Mouse (Mus musculus) ES-E14 (cell line): ENCODE data around the gene Aig1. TPM values are rescaled to one million over a fixed set of nuclear protein-coding genes. Genes with fewer than 3 reads are reported as not detected.

Source experiments
- DNase-seq: peaks from one replicate; pipeline ENCODE4 v3.0.0-alpha.2; 2013; ENCODE audit warnings: low read depth, low spot score
- H3K27ac ChIP-seq: 2 replicates; pipeline ENCODE4 v1.5.1; 2012; ENCODE audit warnings: low read depth, mild to moderate bottlenecking, low read length, moderate library complexity, mixed read lengths; ENCODE audit not compliant: poor library complexity, insufficient read depth, severe bottlenecking
- H3K36me3 ChIP-seq: 2 replicates; pipeline ENCODE4 v1.6.1; 2012; ENCODE audit warnings: mild to moderate bottlenecking, low read length, moderate library complexity, mixed read lengths; ENCODE audit not compliant: control insufficient read depth, poor library complexity, insufficient read depth, severe bottlenecking
- H3K4me1 ChIP-seq, 2 experiments: fragments of 150-350 bp in 1 of 2; sonication (generic) in 1 of 2; 2 replicates each; pipeline ENCODE4 v1.6.1; 2012; ENCODE audit warnings: low read length in 2 of 2, mild to moderate bottlenecking in 1 of 2, mixed read lengths in 1 of 2; ENCODE audit not compliant: control insufficient read depth in 2 of 2, insufficient read depth in 2 of 2, poor library complexity in 1 of 2
- H3K4me3 ChIP-seq, 2 experiments: fragments of 150-350 bp in 1 of 2; sonication (generic) in 1 of 2; 2 replicates each; pipeline ENCODE4 v1.5.1; 2012; ENCODE audit warnings: low read length in 2 of 2, low read depth in 1 of 2, mild to moderate bottlenecking in 1 of 2, mixed read lengths in 1 of 2; ENCODE audit not compliant: insufficient read depth in 1 of 2, poor library complexity in 1 of 2, severe bottlenecking in 1 of 2
- H3K9ac ChIP-seq: 2 replicates; pipeline ENCODE4 v1.6.1; 2012; ENCODE audit warnings: low read depth, mild to moderate bottlenecking, low read length, mixed read lengths; ENCODE audit not compliant: poor library complexity, insufficient read depth, severe bottlenecking
- H3K9me3 ChIP-seq: fragments of 150-350 bp; sonication (generic); 2 replicates; pipeline ENCODE4 v1.6.1; 2012; ENCODE audit warnings: low read depth, mild to moderate bottlenecking, low read length; ENCODE audit not compliant: control insufficient read depth, insufficient read depth
- CHD2 ChIP-seq: IDR thresholded peaks from 2 replicates; pipeline ENCODE4 v1.6.1; 2014; ENCODE audit warnings: mild to moderate bottlenecking, low read depth, low read length, inconsistent platforms
- HCFC1 ChIP-seq: IDR thresholded peaks from 2 replicates; pipeline ENCODE4 v1.6.1; 2012; ENCODE audit warnings: low read length, inconsistent platforms, borderline replicate concordance; ENCODE audit not compliant: insufficient read depth
- MAFK ChIP-seq: IDR thresholded peaks from 2 replicates; pipeline ENCODE4 v1.6.1; 2014; ENCODE audit warnings: mild to moderate bottlenecking, low read depth, low read length, inconsistent platforms; ENCODE audit not compliant: insufficient read depth
- ZC3H11A ChIP-seq: IDR thresholded peaks from 2 replicates; pipeline ENCODE4 v1.6.1; 2012; ENCODE audit warnings: low read depth, mild to moderate bottlenecking, inconsistent platforms, low read length, borderline replicate concordance
- ZNF384 ChIP-seq: IDR thresholded peaks from 2 replicates; pipeline ENCODE4 v1.6.1; 2012; ENCODE audit warnings: low read depth, low read length, inconsistent platforms
- in situ Hi-C, 2 experiments: fragments of 600-800 bp; cut with MboI; formaldehyde crosslinking; loops; one replicate each; pipeline ENCODE4 v1.15.1; 2025; ENCODE audit warnings: low sequenced_read_pairs in 2 of 2, inconsistent platforms in 1 of 2; ENCODE audit not compliant: unreplicated experiment in 2 of 2
- total RNA-seq: library from RNA; depleted of rRNA; stranded (reverse); fragments of 300-350 nt; gene quantifications from 2 replicates; pipeline ENCODE4 v1.2.3, GENCODE M21; 2012

Aig1 gene
- total RNA-seq, 1 experiment: 10.1 TPM

DNA sequence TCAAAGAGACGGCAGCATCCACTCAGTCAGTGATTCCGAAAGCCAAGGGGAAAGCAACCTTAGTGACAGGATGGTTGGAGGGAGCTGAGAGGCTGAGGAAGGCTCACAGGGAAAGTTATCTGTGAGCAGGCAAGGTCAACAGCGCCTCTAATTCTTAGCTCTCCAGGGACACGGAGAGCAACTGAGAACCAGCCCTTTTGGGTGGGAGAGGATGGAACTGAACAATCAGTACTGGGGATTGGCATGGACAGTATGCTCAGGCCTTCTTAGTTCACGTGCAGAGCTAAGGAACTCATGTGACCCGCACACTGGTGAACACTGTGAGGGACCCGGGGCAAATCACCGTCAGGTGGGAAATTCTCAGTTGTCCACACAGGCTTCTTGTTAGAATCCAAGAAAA, 183.4 kb downstream of the Aig1 start:
- TF ChIP-seq ZNF384 (no peak), MAFK (no peak), ZC3H11A (no peak), HCFC1 (no peak), CHD2 (no peak)
- Histone ChIP-seq H3K9me3 (no peaks in the 10 kb centered on the region), H3K4me1 (no peaks in the 10 kb centered on the region), H3K4me3 (no peak overlapping the region), H3K9ac (no peak overlapping the region), H3K27ac (no peak overlapping the region), H3K36me3 (no peaks in the 10 kb centered on the region)
- no peak for DNase-seq
- in situ Hi-C loops: no loop called here

GRCm38 (mm10) chr10:13684452-13684851, 184.3 kb downstream of the Aig1 start:
- in situ Hi-C loops: no loop called here
- no peak overlapping the region for H3K9ac ChIP-seq
- no peaks in the 10 kb centered on the region for H3K9me3 ChIP-seq
- H3K36me3 ChIP-seq: no peaks in the 10 kb centered on the region
- DNase-seq: no peak
- H3K4me3 ChIP-seq: no peak overlapping the region
- H3K27ac ChIP-seq: no peak overlapping the region
- TF ChIP-seq HCFC1 (no peak), CHD2 (no peak), ZNF384 (no peak), MAFK (no peak), ZC3H11A (no peak)
- H3K4me1 ChIP-seq: no peaks in the 10 kb centered on the region

GRCm38 (mm10) chr10:13682565-13682964, 186.2 kb downstream of the Aig1 start:
- in situ Hi-C loops: no loop called here
- no peak for DNase-seq
- H3K27ac ChIP-seq: no peak overlapping the region
- TF ChIP-seq HCFC1 (no peak), ZNF384 (no peak), MAFK (no peak), CHD2 (no peak), ZC3H11A (no peak)
- H3K4me1 ChIP-seq: no peaks in the 10 kb centered on the region
- H3K9ac ChIP-seq: no peak overlapping the region
- no peaks in the 10 kb centered on the region for H3K36me3 ChIP-seq
- H3K4me3 ChIP-seq: no peak overlapping the region
- H3K9me3 ChIP-seq: no peaks in the 10 kb centered on the region

DNA sequence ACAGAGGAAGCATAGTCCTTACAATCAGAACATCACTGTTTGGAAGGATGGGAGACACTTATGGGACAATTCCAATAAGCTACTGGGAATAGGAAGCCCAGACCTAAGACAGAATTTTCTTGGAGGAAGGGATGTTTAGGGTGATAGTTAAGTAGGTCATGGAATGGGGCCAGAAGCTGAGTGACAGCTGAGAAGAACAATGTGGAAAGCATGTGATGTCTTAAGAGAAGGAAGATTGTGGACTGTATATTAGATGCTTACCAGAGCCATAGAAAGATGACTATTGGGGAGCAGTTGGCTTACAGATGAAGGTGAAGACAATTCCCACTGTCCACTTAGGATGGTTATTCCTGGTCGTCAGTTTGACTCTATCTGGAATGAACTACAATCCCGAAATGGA, 191.3 kb downstream of the Aig1 start:
- TF ChIP-seq MAFK (no peak), ZNF384 (no peak), CHD2 (no peak)
- H3K9me3 ChIP-seq: no peaks in the 10 kb centered on the region
- in situ Hi-C loops: no loop called here

DNA sequence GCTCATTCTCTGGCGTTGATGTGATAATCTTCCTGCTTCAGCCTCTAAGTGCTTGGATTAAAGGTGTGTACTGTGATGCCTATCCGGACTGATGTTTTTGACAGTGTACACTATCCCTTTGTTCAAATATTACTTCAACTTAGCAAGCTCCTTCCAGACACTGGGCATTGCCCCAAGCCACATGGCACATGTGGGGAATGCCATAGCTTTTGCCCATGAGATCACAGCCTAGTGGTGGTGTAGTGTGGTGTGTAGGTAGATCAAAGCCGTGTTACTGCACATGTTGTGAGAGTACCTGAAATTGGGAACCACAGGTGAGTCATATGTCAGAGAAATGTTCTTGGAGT, 193.8 kb downstream of the Aig1 start:
- no peak overlapping the region for H3K27ac ChIP-seq
- H3K4me3 ChIP-seq: no peak overlapping the region
- H3K36me3 ChIP-seq: no peaks in the 10 kb centered on the region
- in situ Hi-C loops: no loop called here
- TF ChIP-seq ZC3H11A: no peak
- no peak for TF ChIP-seq HCFC1
- H3K4me1 ChIP-seq: no peaks in the 10 kb centered on the region
- no peaks in the 10 kb centered on the region for H3K9me3 ChIP-seq
- no peak overlapping the region for H3K9ac ChIP-seq
- no peak for DNase-seq

More for the DNA sequence above, 191.3 kb downstream of the Aig1 start:
- Histone ChIP-seq H3K9ac (no peak overlapping the region), H3K36me3 (no peaks in the 10 kb centered on the region), H3K4me1 (no peaks in the 10 kb centered on the region), H3K4me3 (no peak overlapping the region), H3K27ac (no peak overlapping the region)
- no peak for DNase-seq
